Mouse (Mus musculus) embryonic facial prominence, embryonic 12.5 days (tissue): ENCODE measurements around the gene Atoh7. TPM values are rescaled to one million over a fixed set of nuclear protein-coding genes. Genes with fewer than 3 reads are reported as not detected.

Experiments used
- ATAC-seq: fragments of 200-750 bp; cut with Nextera tagmentation; 2 replicates; pipeline ENCODE4 v1.8.0; 2017; ENCODE audit not compliant: insufficient number of reproducible peaks, insufficient read depth, low FRiP score, low TSS enrichment
- H3K27ac ChIP-seq: fragments of 300-500 bp; sonication (generic); 2 replicates; pipeline ENCODE4 v1.5.1; 2016; ENCODE audit warnings: mild to moderate bottlenecking
- H3K27me3 ChIP-seq: fragments of 300-500 bp; sonication (generic); 2 replicates; pipeline ENCODE4 v1.6.1; 2016; ENCODE audit warnings: mild to moderate bottlenecking, moderate library complexity
- H3K36me3 ChIP-seq: fragments of 300-500 bp; sonication (generic); 2 replicates; pipeline ENCODE4 v1.6.1; 2016; ENCODE audit warnings: mild to moderate bottlenecking
- H3K4me1 ChIP-seq: fragments of 300-500 bp; sonication (generic); 2 replicates; pipeline ENCODE4 v1.6.1; 2016
- H3K4me2 ChIP-seq: fragments of 300-500 bp; sonication (generic); replicated peaks from 2 replicates; pipeline ENCODE4 v1.6.1; 2016; ENCODE audit warnings: mild to moderate bottlenecking, moderate library complexity
- H3K4me3 ChIP-seq: fragments of 300-500 bp; sonication (generic); 2 replicates; pipeline ENCODE4 v1.5.1; 2016; ENCODE audit warnings: mild to moderate bottlenecking
- H3K9ac ChIP-seq: fragments of 300-500 bp; sonication (generic); 2 replicates; pipeline ENCODE4 v1.6.1; 2016; ENCODE audit warnings: mild to moderate bottlenecking, moderate library complexity
- H3K9me3 ChIP-seq: fragments of 300-500 bp; sonication (generic); 2 replicates; pipeline ENCODE4 v1.6.1; 2016; ENCODE audit warnings: mild to moderate bottlenecking, moderate library complexity
- WGBS: fragments of 180-500 bp; shearing (Covaris S2); methylation state at CpG from one replicate; pipeline ENCODE4 v1.1.7; 2016; 5-methylcytosine and 5-hydroxymethylcytosine counted together
- polyA plus RNA-seq: library from polyadenylated mRNA; unstranded; fragments of >200 nt; fragmentation: Nextera tagmentation; extraction: Ambion mirVana; gene quantifications from 2 replicates; pipeline ENCODE4 v1.2.1, GENCODE M21; 2016

Gene Atoh7
- polyA plus RNA-seq, 1 experiment from 2014 or later, result 11.5 TPM

DNA sequence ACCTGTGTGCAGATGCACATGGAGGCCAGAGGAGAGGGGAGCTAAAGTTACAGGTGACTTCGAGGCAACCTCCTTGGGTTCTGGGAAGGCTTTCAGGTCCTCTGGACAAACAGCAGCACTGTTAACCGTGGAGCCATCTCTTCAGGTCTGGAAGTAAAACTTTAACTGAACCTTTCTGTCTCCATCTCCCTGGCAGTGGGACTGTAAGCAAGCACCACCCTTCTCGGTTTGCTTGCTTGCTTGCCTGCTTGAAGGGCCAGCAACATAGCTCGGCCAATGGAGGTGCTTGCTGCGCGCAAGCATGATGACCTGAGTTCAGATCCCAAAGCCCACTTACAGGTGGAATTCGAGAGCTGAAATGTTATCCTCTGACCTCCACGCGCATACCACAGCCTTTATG lies 34.9 kb upstream of the Atoh7 start:
- Histone ChIP-seq H3K27me3 (no peaks in the 10 kb centered on the region), H3K9me3 (no peaks in the 10 kb centered on the region; the same call in 1 of the 2 replicates), H3K36me3 (no peaks in the 10 kb centered on the region), H3K27ac (no peak overlapping the region), H3K9ac (no peak overlapping the region), H3K4me2 (no peak overlapping the region), H3K4me3 (no peak overlapping the region), H3K4me1 (no peaks in the 10 kb centered on the region)
- ATAC-seq, result no peak
- WGBS, result 81% methylated on average over 9 of the region's 9 CpGs

- Histone ChIP-seq H3K4me3 (no peak overlapping the region), H3K27me3 (no peaks in the 10 kb centered on the region), H3K9me3 (no peaks in the 10 kb centered on the region; the same call in 1 of the 2 replicates), H3K36me3 (no peaks in the 10 kb centered on the region), H3K4me2 (no peak overlapping the region), H3K4me1 (no peaks in the 10 kb centered on the region), H3K27ac (no peak overlapping the region), H3K9ac (no peak overlapping the region)
- WGBS, result 52% methylated on average over 8 of the region's 8 CpGs
- ATAC-seq, result no peak
These were observed 33.9 kb upstream of the Atoh7 start for GRCm38 (mm10) chr10:63065561-63065960.

DNA sequence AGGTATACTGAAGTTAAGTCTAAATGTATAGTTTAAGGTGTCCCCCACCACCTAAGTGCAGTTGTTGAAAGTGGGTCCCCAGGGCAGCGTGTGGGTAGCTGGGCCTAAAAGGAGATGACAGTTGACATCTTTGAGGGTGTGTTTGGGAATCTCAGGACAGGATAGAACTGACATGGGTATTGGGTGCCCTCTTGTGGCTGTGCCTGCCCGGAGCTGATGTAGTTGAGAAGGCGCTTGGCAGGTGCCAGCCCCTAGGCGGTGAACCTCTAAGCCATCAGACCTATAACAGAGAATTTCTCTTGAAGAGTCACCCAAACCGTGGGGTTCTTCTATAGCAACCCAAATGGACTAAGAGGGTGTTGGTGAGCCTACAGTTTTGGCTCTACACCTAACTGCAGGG lies 33.5 kb upstream of the Atoh7 start:
- ATAC-seq, result peak; percentile 68
- no peak overlapping the region for H3K27ac ChIP-seq
- H3K4me1 ChIP-seq, result no peaks in the 10 kb centered on the region
- H3K4me3 ChIP-seq, result no peak overlapping the region
- no peaks in the 10 kb centered on the region for H3K27me3 ChIP-seq
- H3K9me3 ChIP-seq, result no peaks in the 10 kb centered on the region; the same call in 1 of the 2 replicates
- WGBS, result 8% methylated on average over 5 of the region's 5 CpGs
- H3K36me3 ChIP-seq, result no peaks in the 10 kb centered on the region
- H3K9ac ChIP-seq, result no peak overlapping the region
- H3K4me2 ChIP-seq, result no peak overlapping the region

GRCm38 (mm10) chr10:63086304-63086703 lies 13.1 kb upstream of the Atoh7 start:
- Histone ChIP-seq H3K4me1 (0 out of 2 replicates have a peak, but pooled peaks cover 3% of the 10 kb centered on the region), H3K36me3 (no peaks in the 10 kb centered on the region), H3K9me3 (no peaks in the 10 kb centered on the region), H3K27me3 (no peaks in the 10 kb centered on the region), H3K27ac (no peak overlapping the region), H3K9ac (no peak overlapping the region), H3K4me3 (no peak overlapping the region), H3K4me2 (no peak overlapping the region)
- no peak for ATAC-seq
- 83% methylated on average over 10 of the region's 10 CpGs for WGBS

DNA sequence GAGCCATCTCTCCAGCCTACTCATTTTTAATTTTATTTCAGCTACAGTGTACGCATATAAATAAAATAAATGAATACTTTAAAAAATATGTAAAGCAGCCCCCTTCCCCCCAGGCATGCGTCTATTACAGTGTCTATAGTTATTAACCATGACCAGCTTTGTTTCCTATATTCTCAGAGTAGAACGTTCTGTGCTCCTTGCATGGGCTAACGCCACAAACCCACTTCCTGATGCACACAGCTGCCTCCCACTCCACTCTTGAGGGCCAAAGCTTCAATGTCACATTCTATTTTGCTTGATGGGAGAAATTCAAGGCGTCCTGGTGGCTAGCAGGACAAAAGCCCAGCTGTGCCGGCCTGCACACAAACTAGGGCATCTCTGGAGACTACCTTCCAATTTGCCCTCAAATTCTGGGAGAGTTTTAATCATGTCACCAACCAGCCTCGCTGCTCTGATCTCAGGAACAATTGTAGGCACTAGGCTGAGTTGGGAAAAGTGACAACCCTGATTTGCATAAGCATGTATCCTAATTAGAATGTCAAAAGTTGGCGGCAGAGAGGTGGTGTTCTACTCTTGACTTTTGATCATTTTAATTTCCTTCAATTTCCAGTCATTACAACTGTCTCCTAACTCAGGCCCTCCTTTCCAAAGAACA lies 10.2 kb upstream of the Atoh7 start:
- H3K9ac ChIP-seq, result no peak overlapping the region
- no peaks in the 10 kb centered on the region for H3K9me3 ChIP-seq
- no peak for ATAC-seq
- H3K4me1 ChIP-seq, result 0 out of 2 replicates have a peak, but pooled peaks cover 3% of the 10 kb centered on the region
- H3K4me2 ChIP-seq, result peak overlapping the region; percentile 59
- WGBS, result 29% methylated on average over 8 of the region's 8 CpGs
- peak overlapping the region; percentile 30 for H3K4me3 ChIP-seq
- no peaks in the 10 kb centered on the region for H3K27me3 ChIP-seq
- H3K27ac ChIP-seq, result no peak overlapping the region
- H3K36me3 ChIP-seq, result no peaks in the 10 kb centered on the region

DNA sequence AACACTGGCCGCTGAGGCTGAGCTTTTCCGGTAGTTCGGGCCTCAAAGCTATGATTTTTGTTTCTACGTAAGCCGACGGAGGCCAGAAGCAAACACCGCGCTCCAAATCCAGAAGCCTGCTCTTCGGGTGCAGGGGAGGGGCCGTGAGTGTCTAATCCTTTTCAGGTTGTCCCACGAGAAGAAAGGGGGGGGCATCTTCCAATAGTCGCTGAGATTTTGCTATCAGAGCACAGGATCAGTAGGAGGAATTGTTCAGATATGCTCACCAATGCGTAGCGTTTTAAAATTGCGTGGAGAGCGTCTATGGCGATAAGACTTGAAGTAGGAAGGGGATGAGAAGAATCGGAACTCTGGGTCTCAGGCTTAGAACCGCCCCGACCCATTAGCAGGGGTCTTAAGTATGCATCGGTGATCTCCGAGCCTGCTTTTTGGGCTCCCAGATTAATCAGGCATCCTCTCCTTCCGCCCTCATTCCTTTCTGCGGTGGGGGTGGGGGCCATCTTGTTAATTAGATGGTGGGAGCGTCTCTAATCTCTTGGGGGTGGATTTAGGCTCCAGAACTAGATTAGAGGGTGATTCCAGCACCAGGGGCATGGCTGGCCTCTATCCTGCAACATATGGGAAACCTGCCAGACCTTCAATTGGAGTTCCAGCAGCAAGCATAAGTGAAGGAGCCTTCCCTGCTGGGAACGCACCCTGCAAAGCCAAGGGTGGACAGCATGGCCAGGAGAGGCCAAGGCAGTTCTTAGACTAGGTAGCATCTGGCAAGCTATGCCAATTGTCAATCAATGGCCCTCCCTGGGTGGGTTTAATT lies 9.5 kb upstream of the Atoh7 start:
- Histone ChIP-seq H3K36me3 (no peaks in the 10 kb centered on the region), H3K27me3 (no peaks in the 10 kb centered on the region), H3K9me3 (no peaks in the 10 kb centered on the region), H3K4me2 (peak overlapping the region; percentile 59), H3K9ac (peak overlapping the region; percentile 40), H3K4me3 (peak overlapping the region; percentile 30), H3K4me1 (0 out of 2 replicates have a peak, but pooled peaks cover 3% of the 10 kb centered on the region), H3K27ac (no peak overlapping the region)
- 5% methylated on average over 26 of the region's 26 CpGs for WGBS
- no peak for ATAC-seq

GRCm38 (mm10) chr10:63091915-63092314 lies 7.5 kb upstream of the Atoh7 start:
- H3K4me3 ChIP-seq, result no peak overlapping the region
- 0 out of 2 replicates have a peak, but pooled peaks cover 3% of the 10 kb centered on the region for H3K4me1 ChIP-seq
- no peaks in the 10 kb centered on the region for H3K9me3 ChIP-seq
- no peaks in the 10 kb centered on the region for H3K27me3 ChIP-seq
- H3K36me3 ChIP-seq, result no peaks in the 10 kb centered on the region
- ATAC-seq, result no peak
- no peak overlapping the region for H3K4me2 ChIP-seq
- no peak overlapping the region for H3K27ac ChIP-seq
- WGBS, result 70% methylated on average over 7 of the region's 7 CpGs
- no peak overlapping the region for H3K9ac ChIP-seq

DNA sequence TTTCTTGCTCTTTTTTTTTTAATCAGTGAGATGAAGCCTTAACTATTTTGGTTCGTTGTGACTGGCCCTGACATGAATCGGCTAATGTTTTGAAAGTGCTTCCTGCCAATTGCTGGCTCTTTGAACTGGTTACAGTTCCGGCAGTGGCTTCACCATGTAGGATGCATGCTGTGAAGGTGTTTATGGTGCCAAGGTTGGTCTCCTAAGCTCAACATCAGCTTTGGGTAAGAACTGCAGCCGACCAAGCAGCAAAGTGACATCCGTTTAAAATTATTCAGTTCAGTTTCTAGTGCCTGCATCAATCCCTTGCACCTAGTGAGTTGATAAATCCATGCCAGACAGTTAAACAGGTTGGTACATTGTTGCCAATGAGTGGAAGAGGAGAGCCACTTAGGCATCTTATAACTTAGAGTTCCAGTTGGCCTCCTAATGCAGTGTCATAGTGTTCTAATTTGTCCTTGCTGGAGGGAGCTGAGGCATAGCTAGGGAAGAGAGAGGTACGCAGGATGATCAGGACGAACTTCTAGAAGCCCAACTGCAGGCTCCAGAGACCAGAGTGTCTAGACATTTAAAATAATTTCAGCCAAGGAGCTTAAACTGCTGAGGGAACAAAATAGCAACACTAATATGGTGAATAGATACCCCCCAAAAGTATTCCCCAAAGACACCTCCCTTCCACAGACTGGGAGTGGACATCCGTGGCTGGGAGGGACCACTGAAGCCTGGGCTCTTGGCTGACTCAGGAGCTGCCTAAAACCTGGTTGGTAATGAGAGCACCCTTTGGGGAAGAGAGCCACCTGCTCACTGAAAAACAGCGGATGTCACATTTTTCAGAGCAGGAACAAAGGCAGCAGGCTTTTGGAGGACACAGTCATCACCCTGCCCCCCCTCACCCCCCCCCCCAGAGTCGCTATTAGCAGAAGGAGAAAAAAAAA lies 6.6 kb upstream of the Atoh7 start:
- H3K4me3 ChIP-seq, result no peak overlapping the region
- no peak for ATAC-seq
- 0 out of 2 replicates have a peak, but pooled peaks cover 3% of the 10 kb centered on the region for H3K4me1 ChIP-seq
- no peaks in the 10 kb centered on the region for H3K36me3 ChIP-seq
- 73% methylated on average over 9 of the region's 10 CpGs for WGBS
- no peaks in the 10 kb centered on the region for H3K9me3 ChIP-seq
- no peak overlapping the region for H3K4me2 ChIP-seq
- peaks cover 4% of the 10 kb centered on the region for H3K27me3 ChIP-seq
- no peak overlapping the region for H3K27ac ChIP-seq
- H3K9ac ChIP-seq, result no peak overlapping the region

DNA sequence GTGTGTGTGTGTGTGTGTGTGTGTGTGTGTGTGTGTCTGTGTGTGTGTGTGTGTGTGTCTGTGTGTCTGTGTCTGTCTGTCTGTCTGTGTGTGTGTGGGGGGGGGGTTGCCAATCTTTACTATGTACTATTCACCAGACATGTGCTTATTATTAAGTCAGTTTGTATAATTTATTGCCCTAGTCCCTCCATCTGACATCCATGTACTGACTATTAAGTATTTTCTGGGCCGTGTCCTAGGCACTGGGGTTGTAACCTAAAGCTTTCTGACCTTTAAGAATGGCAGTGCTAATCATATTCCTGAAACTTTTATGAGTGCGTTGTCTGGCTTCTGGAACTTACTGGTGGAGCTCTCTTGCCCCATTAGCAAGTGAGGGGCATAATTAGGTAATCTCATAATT lies 2.7 kb upstream of the Atoh7 start:
- no peak for ATAC-seq
- Histone ChIP-seq H3K27ac (no peak overlapping the region), H3K4me1 (0 out of 2 replicates have a peak, but pooled peaks cover 3% of the 10 kb centered on the region), H3K36me3 (no peaks in the 10 kb centered on the region), H3K27me3 (peaks cover 32% of the 10 kb centered on the region), H3K4me2 (no peak overlapping the region), H3K9ac (no peak overlapping the region), H3K9me3 (no peaks in the 10 kb centered on the region), H3K4me3 (no peak overlapping the region)
- WGBS, result 34% methylated on average over 2 of the region's 2 CpGs

DNA sequence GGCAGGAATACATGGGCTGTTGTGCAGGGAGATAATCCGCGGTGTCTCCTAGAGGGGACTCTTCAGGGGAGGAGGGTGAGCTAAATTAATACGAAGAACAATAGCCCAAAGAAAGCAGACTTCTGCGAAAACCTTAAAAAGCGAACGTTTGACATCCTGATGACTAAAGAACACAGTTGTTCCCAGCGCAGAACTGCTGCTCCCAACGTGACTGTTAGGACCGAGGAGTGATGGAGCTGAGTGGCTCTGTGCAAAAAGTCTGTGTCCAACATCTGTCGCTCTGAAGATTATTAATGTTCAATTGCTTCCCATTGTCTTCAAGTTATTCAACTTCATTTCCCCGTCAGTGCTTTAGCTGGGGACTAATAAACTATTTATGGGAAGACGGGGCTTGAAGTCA lies 1.3 kb upstream of the Atoh7 start:
- Histone ChIP-seq H3K4me3 (no peak overlapping the region), H3K27ac (no peak overlapping the region), H3K36me3 (no peaks in the 10 kb centered on the region), H3K27me3 (peaks cover 35% of the 10 kb centered on the region), H3K4me2 (no peak overlapping the region), H3K9ac (no peak overlapping the region), H3K4me1 (0 out of 2 replicates have a peak, but pooled peaks cover 3% of the 10 kb centered on the region), H3K9me3 (no peaks in the 10 kb centered on the region)
- WGBS, result 66% methylated on average over 12 of the region's 12 CpGs
- no peak for ATAC-seq

- Histone ChIP-seq H3K27me3 (peaks cover 35% of the 10 kb centered on the region), H3K4me2 (peak overlapping the region; percentile 91), H3K4me1 (0 out of 2 replicates have a peak, but pooled peaks cover 3% of the 10 kb centered on the region), H3K9ac (peak overlapping the region; percentile 65), H3K36me3 (no peaks in the 10 kb centered on the region), H3K27ac (no peak overlapping the region), H3K4me3 (peak overlapping the region; percentile 57), H3K9me3 (no peaks in the 10 kb centered on the region)
- WGBS, result under 1% methylated on average over 52 of the region's 62 CpGs
- ATAC-seq, result peak; percentile 70
These were observed 601 bp downstream of the Atoh7 start for GRCm38 (mm10) chr10:63099941-63100562.
